Mouse (Mus musculus): ENCODE measurements around the gene Slc6a19. TPM values are rescaled to one million over a fixed set of nuclear protein-coding genes. Genes with fewer than 3 reads are reported as not detected.
A peak's percentile ranks its signal among the peaks of the same experiment; 100 is the strongest.

Gene Slc6a19
- polyA plus RNA-seq, 1 experiment, result 0.77 TPM

GRCm38 (mm10) chr13:73696529-73696928 is 8.1 kb downstream of the Slc6a19 start:
- Histone ChIP-seq H3K27me3 (ENCODE audit: control insufficient read depth, insufficient read depth, low read length) (no peaks in the 10 kb centered on the region), H3K27ac (ENCODE audit: insufficient read depth, low read length) (no peak overlapping the region), H3K4me1 (ENCODE audit: control insufficient read depth, insufficient read depth, low read length) (peaks cover 10% of the 10 kb centered on the region), H3K4me3 (replicated peaks; ENCODE audit: insufficient read depth, low read depth, low read length) (no peak overlapping the region)
- no peak for DNase-seq
- WGBS, result 88% methylated on average over 3 of the region's 3 CpGs
- TF ChIP-seq POLR2A (IDR thresholded peaks at IDR 0.05; ENCODE audit: borderline replicate concordance, insufficient read depth, low read length) (no peak), CTCF (IDR thresholded peaks at IDR 0.05; ENCODE audit: borderline replicate concordance, insufficient read depth, low read depth, low read length) (no peak)

DNA sequence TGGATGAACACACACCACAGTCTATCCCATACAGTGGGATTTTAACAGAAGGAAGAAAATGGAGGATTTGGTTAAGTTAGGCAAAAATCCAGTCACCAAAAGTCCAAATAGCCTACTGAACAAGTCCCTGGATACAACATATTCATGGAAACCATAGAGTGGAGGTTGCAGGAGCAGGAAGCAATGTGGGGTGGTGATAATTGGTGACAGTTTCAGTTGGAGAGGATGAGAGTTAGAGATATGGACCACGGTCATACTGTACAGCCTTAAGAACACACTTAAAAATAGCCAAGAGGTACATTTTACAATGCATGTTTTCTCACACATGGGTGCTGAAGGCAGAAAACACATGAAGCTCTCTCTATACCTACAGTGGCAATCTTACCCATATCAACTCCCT is 9.7 kb downstream of the Slc6a19 start:
- Histone ChIP-seq H3K4me1 (ENCODE audit: control insufficient read depth, insufficient read depth, low read length) (no peaks in the 10 kb centered on the region), H3K4me3 (replicated peaks; ENCODE audit: insufficient read depth, low read depth, low read length) (no peak overlapping the region), H3K27ac (ENCODE audit: insufficient read depth, low read length) (no peak overlapping the region), H3K27me3 (ENCODE audit: control insufficient read depth, insufficient read depth, low read length) (no peaks in the 10 kb centered on the region)
- TF ChIP-seq POLR2A (IDR thresholded peaks at IDR 0.05; ENCODE audit: borderline replicate concordance, insufficient read depth, low read length) (no peak), CTCF (IDR thresholded peaks at IDR 0.05; ENCODE audit: borderline replicate concordance, insufficient read depth, low read depth, low read length) (no peak)
- no peak for DNase-seq
- 100% methylated on average over 1 of the region's 1 CpGs for WGBS

- H3K27ac ChIP-seq (ENCODE audit: insufficient read depth, low read length), result no peak overlapping the region
- no peak for DNase-seq
- WGBS, result 57% methylated on average over 2 of the region's 2 CpGs
- TF ChIP-seq CTCF (IDR thresholded peaks at IDR 0.05; ENCODE audit: borderline replicate concordance, insufficient read depth, low read depth, low read length) (no peak), POLR2A (IDR thresholded peaks at IDR 0.05; ENCODE audit: borderline replicate concordance, insufficient read depth, low read length) (no peak)
- no peaks in the 10 kb centered on the region for H3K4me1 ChIP-seq (ENCODE audit: control insufficient read depth, insufficient read depth, low read length)
- no peak overlapping the region for H3K4me3 ChIP-seq (replicated peaks; ENCODE audit: insufficient read depth, low read depth, low read length)
- H3K27me3 ChIP-seq (ENCODE audit: control insufficient read depth, insufficient read depth, low read length), result no peaks in the 10 kb centered on the region
These were observed 11.3 kb downstream of the Slc6a19 start for GRCm38 (mm10) chr13:73693333-73693732.

DNA sequence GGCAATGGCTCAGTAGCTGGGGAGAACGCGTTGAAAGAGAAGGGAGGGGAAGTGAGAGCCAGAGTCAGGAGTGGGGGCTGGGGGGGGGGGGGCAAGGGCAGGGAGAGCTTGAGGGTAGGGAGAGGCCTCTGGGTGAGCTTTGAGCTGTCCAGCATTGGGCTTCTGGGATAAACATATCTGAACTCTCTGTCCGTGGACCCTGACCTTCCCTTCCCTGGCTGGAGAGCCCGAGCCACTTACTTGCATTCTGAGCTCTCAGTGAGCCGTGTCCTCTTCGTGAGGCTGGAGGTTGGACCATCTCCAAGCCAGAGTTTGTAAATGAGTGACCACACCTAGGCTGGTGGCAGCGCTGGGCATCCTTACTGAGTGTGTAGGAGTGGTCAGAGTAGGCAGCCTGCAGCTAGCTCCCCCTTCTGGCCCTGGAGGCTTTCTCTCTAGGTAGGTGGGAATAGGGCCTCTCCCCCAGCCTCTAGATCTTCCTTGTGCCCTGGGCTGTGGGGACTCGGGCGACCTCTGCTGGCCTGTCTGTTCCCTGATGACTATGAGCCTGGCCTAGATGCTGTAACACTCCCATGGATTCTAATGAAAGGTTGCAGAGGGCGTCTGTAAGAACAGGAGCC is 12.3 kb downstream of the Slc6a19 start:
- H3K4me3 ChIP-seq (replicated peaks; ENCODE audit: insufficient read depth, low read depth, low read length), result no peak overlapping the region
- WGBS, result 29% methylated on average over 10 of the region's 10 CpGs
- no peak for TF ChIP-seq POLR2A (IDR thresholded peaks at IDR 0.05; ENCODE audit: borderline replicate concordance, insufficient read depth, low read length)
- TF ChIP-seq CTCF (IDR thresholded peaks at IDR 0.05; ENCODE audit: borderline replicate concordance, insufficient read depth, low read depth, low read length), result peak; percentile 47; the same call in 1 of the 2 replicates
- no peaks in the 10 kb centered on the region for H3K27me3 ChIP-seq (ENCODE audit: control insufficient read depth, insufficient read depth, low read length)
- H3K4me1 ChIP-seq (ENCODE audit: control insufficient read depth, insufficient read depth, low read length), result no peaks in the 10 kb centered on the region
- no peak overlapping the region for H3K27ac ChIP-seq (ENCODE audit: insufficient read depth, low read length)
- peak; percentile 22 to 32 for DNase-seq

GRCm38 (mm10) chr13:73688934-73689333 is 15.7 kb downstream of the Slc6a19 start:
- WGBS, result 80% methylated on average over 4 of the region's 4 CpGs
- no peaks in the 10 kb centered on the region for H3K27me3 ChIP-seq (ENCODE audit: control insufficient read depth, insufficient read depth, low read length)
- TF ChIP-seq CTCF (IDR thresholded peaks at IDR 0.05; ENCODE audit: borderline replicate concordance, insufficient read depth, low read depth, low read length) (no peak), POLR2A (IDR thresholded peaks at IDR 0.05; ENCODE audit: borderline replicate concordance, insufficient read depth, low read length) (no peak)
- no peak overlapping the region for H3K4me3 ChIP-seq (replicated peaks; ENCODE audit: insufficient read depth, low read depth, low read length)
- H3K27ac ChIP-seq (ENCODE audit: insufficient read depth, low read length), result no peak overlapping the region
- no peaks in the 10 kb centered on the region for H3K4me1 ChIP-seq (ENCODE audit: control insufficient read depth, insufficient read depth, low read length)
- no peak for DNase-seq

DNA sequence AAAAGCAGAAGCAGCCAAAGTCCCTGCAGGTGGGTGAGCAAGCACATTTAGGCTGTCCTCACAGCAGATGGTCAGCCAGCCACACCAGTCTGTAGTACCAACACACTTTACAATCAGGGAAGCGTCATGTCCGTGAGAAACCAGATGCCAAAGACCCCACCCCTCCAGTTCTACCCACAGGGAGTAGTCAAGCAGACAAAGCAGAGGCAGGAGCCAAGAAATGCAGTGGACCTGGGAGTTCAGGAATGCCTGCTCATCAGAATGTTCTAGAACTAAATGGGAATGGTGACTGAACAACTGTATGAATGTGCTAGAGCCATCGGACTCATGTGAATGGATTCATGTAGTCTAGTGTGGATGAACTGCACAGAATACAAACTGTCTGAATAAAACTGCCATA is 17.1 kb downstream of the Slc6a19 start:
- TF ChIP-seq CTCF (IDR thresholded peaks at IDR 0.05; ENCODE audit: borderline replicate concordance, insufficient read depth, low read depth, low read length), result no peak
- TF ChIP-seq POLR2A (IDR thresholded peaks at IDR 0.05; ENCODE audit: borderline replicate concordance, insufficient read depth, low read length), result no peak
- Histone ChIP-seq H3K27ac (ENCODE audit: insufficient read depth, low read length) (no peak overlapping the region), H3K4me1 (ENCODE audit: control insufficient read depth, insufficient read depth, low read length) (no peaks in the 10 kb centered on the region), H3K27me3 (ENCODE audit: control insufficient read depth, insufficient read depth, low read length) (no peaks in the 10 kb centered on the region), H3K4me3 (replicated peaks; ENCODE audit: insufficient read depth, low read depth, low read length) (no peak overlapping the region)
- WGBS, result 36% methylated on average over 3 of the region's 3 CpGs
- DNase-seq, result no peak

DNA sequence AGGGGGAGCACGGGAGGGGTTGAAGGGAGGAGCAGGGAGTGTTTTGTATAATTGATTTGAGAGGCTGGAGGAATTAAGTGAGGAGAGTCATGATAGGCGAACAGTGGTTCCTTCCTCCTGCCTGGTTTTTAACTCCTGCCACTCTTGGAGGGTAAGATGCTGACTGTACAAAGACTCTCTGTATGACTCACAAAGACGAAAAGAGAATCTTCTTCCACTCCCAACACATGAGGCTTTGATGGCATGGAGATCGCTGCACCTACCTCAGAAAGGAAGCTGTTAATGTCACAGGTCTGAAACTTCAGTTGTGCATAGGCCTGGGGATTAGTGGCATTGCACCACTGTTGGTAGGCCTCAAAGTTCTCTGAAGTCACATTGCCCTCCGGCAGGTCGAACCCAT is 19.2 kb downstream of the Slc6a19 start:
- no peak for DNase-seq
- no peak for TF ChIP-seq POLR2A (IDR thresholded peaks at IDR 0.05; ENCODE audit: borderline replicate concordance, insufficient read depth, low read length)
- TF ChIP-seq CTCF (IDR thresholded peaks at IDR 0.05; ENCODE audit: borderline replicate concordance, insufficient read depth, low read depth, low read length), result no peak
- H3K4me3 ChIP-seq (replicated peaks; ENCODE audit: insufficient read depth, low read depth, low read length), result no peak overlapping the region
- H3K27ac ChIP-seq (ENCODE audit: insufficient read depth, low read length), result no peak overlapping the region
- 84% methylated on average over 6 of the region's 6 CpGs for WGBS
- no peaks in the 10 kb centered on the region for H3K27me3 ChIP-seq (ENCODE audit: control insufficient read depth, insufficient read depth, low read length)
- H3K4me1 ChIP-seq (ENCODE audit: control insufficient read depth, insufficient read depth, low read length), result no peaks in the 10 kb centered on the region

DNA sequence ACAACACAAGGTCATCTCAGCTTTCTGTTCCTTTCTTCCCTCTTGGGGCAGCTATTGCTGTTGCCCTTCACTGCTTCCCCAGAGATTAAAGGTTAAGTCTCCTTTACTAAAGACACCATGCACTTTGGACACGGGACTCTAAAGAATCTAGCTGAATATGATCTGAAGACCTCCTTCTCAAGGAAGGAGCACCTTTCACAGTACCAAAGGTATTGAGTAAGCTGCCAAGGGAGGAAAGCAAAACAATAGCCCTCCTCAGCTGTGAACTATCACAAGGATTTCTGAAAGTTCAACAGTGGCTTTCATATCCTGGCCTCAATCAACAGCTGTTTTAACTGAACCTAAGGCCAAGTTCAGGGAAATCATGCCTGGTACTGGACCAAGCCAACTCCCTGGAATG is 20.3 kb downstream of the Slc6a19 start:
- H3K27ac ChIP-seq (ENCODE audit: insufficient read depth, low read length), result no peak overlapping the region
- no peak overlapping the region for H3K4me3 ChIP-seq (replicated peaks; ENCODE audit: insufficient read depth, low read depth, low read length)
- no peaks in the 10 kb centered on the region for H3K4me1 ChIP-seq (ENCODE audit: control insufficient read depth, insufficient read depth, low read length)
- WGBS, result 82% methylated on average over 1 of the region's 1 CpGs
- no peaks in the 10 kb centered on the region for H3K27me3 ChIP-seq (ENCODE audit: control insufficient read depth, insufficient read depth, low read length)
- DNase-seq, result no peak
- TF ChIP-seq CTCF (IDR thresholded peaks at IDR 0.05; ENCODE audit: borderline replicate concordance, insufficient read depth, low read depth, low read length), result no peak
- no peak for TF ChIP-seq POLR2A (IDR thresholded peaks at IDR 0.05; ENCODE audit: borderline replicate concordance, insufficient read depth, low read length)

Measured in cerebellum, adult 2 months (tissue).